Mouse (Mus musculus) adrenal gland, postnatal 10 days (tissue): ENCODE results near the gene Dnttip2. TPM values are rescaled to one million over a fixed set of nuclear protein-coding genes. Genes with fewer than 3 reads are reported as not detected.

Experiments used
- DNase-seq: peaks from one replicate; pipeline ENCODE4 v3.0.0; 2021; ENCODE audit warnings: mixed read lengths
- microRNA-seq: library from miRNA; unstranded; fragments of <30 nt; microRNA quantifications from one replicate; pipeline ENCODE4 v1.2.0, GENCODE M21; 2021
- total RNA-seq, 2 experiments: library from RNA; stranded (reverse); gene quantifications; 2 replicates each; pipeline ENCODE4 v1.2.3; 2021

Gene Dnttip2
- total RNA-seq, 2 experiments from 2014 or later, result 40.0 to 45.0 TPM

DNA sequence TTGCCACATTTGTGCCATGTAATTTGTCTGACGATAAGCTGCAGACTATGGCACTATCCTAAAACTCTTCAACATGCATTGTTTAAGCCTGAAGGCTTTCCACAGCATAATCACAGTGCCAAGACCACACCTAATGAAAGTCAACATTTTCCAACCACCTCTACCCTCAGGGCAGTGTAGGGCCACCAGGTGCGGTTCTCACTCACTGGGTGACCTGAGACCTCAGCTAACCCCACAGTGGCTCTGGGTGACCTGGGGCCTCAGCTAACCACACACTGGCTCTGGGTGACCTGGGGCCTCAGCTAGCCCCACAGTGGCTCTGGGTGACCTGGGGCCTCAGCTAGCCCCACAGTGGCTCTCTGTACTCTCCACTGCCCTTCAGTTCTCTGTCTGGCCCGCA is 50.3 kb downstream of the Dnttip2 start:
- DNase-seq, result no peak

DNA sequence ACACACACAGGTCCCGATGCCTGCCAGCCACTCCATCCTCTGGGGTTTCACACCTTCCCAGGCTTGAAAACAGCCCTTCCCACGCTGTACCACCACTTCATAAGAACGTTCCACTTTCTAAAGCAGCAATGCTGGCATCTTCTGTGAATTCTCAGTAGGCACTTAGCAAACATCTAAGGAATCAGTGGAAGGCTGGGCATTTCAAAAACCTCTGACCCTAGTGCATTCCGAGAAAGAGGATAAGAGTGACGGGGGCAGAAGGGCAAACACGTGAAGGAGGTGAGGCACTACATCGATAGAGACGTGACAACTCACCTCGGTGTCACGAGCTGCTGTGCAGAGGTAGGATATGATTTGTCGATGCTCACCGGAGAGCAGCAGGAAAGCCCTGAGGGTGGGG is 56.3 kb downstream of the Dnttip2 start:
- no peak for DNase-seq

DNA sequence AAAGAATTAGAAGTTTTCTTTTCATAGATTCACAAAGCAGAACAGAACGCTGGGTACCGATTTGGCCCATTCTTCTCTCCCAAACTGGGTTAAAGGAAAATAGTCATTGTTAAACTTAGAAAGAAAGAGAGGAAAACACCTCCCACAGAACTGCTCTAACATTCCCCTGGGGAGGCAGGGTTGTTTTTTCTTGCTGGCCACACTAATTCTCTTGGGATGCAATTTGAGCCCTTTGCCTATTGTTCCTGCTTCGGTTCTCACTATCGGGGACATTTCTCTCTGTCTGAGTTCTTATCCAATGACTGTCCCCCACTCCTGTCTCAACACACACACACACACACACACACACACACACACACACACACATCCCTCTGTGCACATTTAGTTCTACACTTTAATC is 59.3 kb downstream of the Dnttip2 start:
- DNase-seq, result peak; percentile 41

GRCm38 (mm10) chr3:122333902-122334301 is 59.7 kb downstream of the Dnttip2 start:
- peak; percentile 72 for DNase-seq

DNA sequence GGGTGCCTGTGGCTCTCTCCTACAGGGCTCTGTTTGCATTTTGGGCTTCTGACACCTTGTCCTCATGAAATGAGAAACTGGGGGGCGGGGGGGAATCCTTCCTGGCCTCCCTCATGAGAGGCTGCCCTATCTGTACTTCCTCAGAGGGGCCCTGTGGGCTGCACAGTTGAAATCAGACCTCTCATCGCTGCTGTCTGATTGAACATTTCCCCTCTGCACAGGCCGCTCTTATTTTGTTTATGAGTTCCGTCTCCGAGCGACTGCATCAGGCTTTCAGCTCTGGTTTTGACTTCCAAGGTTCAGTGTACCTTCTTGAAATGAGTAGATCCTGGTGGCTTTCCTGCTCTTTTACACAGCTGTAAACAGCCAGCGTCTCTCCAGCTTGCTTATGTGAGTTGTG is 60.2 kb downstream of the Dnttip2 start:
- DNase-seq, result no peak

Small RNA genes lying within 50 kb of the gene (microRNA-seq; reads per million reads assigned to microRNA genes)
- gene Gm22903 (not detected), gene Mir760 (75.7 reads per million, percentile 41 among the genes with 10 or more reads in this experiment)

Other genes with a start within 250 kb of the Dnttip2 start
- gene Abca4, start 229.9 kb upstream of the Dnttip2 start, total RNA-seq, result 1 to 10 TPM; 1.8 to 2.7 TPM
- gene Gclm, start 28.8 kb upstream of the Dnttip2 start, total RNA-seq, result 100 to 1,000 TPM in 1 of 2 experiments, 10 to 100 TPM in 1; 89.2 to 102 TPM
- gene Bcar3, start 19.7 kb downstream of the Dnttip2 start, total RNA-seq, result 10 to 100 TPM; 42.4 to 43.9 TPM